Mouse (Mus musculus): ENCODE data around the gene Bcl11b.
A peak's percentile ranks its signal among the peaks of the same experiment; 100 is the strongest.

- TF ChIP-seq POLR2A (IDR thresholded peaks at IDR 0.05; ENCODE audit: borderline replicate concordance, control insufficient read depth, low read depth, low read length) (no peak), CTCF (IDR thresholded peaks at IDR 0.05; ENCODE audit: control insufficient read depth, insufficient read depth, low read length) (0 out of 2 replicates have a peak, but pooled peaks have one; percentile 12)
Observed at GRCm38 (mm10) chr12:107905333-107905732, 98.1 kb downstream of the Bcl11b start.
